Mouse (Mus musculus) MEL (cell line): ENCODE data around the gene Cyp2u1. TPM values are rescaled to one million over a fixed set of nuclear protein-coding genes. Genes with fewer than 3 reads are reported as not detected.
A peak's percentile ranks its signal among the peaks of the same experiment; 100 is the strongest.

ENCODE experiments used
- DNase-seq: peaks from one replicate; pipeline ENCODE4 v3.0.0; 2011; ENCODE audit warnings: low read depth, low spot score
- H3K27ac ChIP-seq: 2 replicates; pipeline ENCODE4 v1.5.1; 2012; ENCODE audit warnings: low read depth, mild to moderate bottlenecking, control low read depth, low read length, moderate library complexity; ENCODE audit not compliant: control insufficient read depth
- H3K27me3 ChIP-seq, 2 experiments: fragments of 150-350 bp in 1 of 2; sonication (generic) in 1 of 2; 2 replicates each; pipeline ENCODE4 v1.6.1; 2012; ENCODE audit warnings: low read length in 2 of 2, mild to moderate bottlenecking in 2 of 2, improper control_type of control experiment in 1 of 2, moderate library complexity in 1 of 2; ENCODE audit not compliant: insufficient read depth in 2 of 2, control insufficient read depth in 1 of 2
- H3K36me3 ChIP-seq, 2 experiments: 2 replicates each; pipeline ENCODE4 v1.6.1; 2012 to 2014; ENCODE audit warnings: low read length in 2 of 2, improper control_type of control experiment in 1 of 2, inconsistent platforms in 1 of 2, mild to moderate bottlenecking in 1 of 2; ENCODE audit not compliant: insufficient read depth in 2 of 2, control insufficient read depth in 1 of 2
- H3K4me1 ChIP-seq, 2 experiments: fragments of 150-350 bp in 1 of 2; sonication (generic) in 1 of 2; 2 replicates each; pipeline ENCODE4 v1.6.1; 2012; ENCODE audit warnings: low read length in 2 of 2, improper control_type of control experiment in 1 of 2, mild to moderate bottlenecking in 1 of 2; ENCODE audit not compliant: insufficient read depth in 2 of 2, control insufficient read depth in 1 of 2
- H3K4me3 ChIP-seq, 2 experiments: fragments of 150-350 bp in 1 of 2; sonication (generic) in 1 of 2; 2 replicates each; pipeline ENCODE4 v1.5.1; 2012; ENCODE audit warnings: low read depth in 2 of 2, low read length in 2 of 2, mild to moderate bottlenecking in 2 of 2, moderate library complexity in 2 of 2, control low read depth in 1 of 2, improper control_type of control experiment in 1 of 2; ENCODE audit not compliant: control insufficient read depth in 1 of 2, insufficient read depth in 1 of 2
- H3K79me2 ChIP-seq: 2 replicates; pipeline ENCODE4 v1.6.1; 2012; ENCODE audit warnings: mild to moderate bottlenecking, low read length, moderate library complexity; ENCODE audit not compliant: control insufficient read depth, poor library complexity, insufficient read depth
- H3K9ac ChIP-seq: 2 replicates; pipeline ENCODE4 v1.6.1; 2012; ENCODE audit warnings: low read depth, mild to moderate bottlenecking, control low read depth, low read length, moderate library complexity; ENCODE audit not compliant: control insufficient read depth, poor library complexity, severe bottlenecking
- H3K9me3 ChIP-seq: fragments of 150-350 bp; sonication (generic); replicated peaks from 2 replicates; pipeline ENCODE4 v1.6.1; 2012; ENCODE audit warnings: mild to moderate bottlenecking, low read length, improper control_type of control experiment, moderate library complexity; ENCODE audit not compliant: insufficient read depth
- CHD1 ChIP-seq: IDR thresholded peaks from 2 replicates; pipeline ENCODE4 v1.6.1; 2012; ENCODE audit warnings: low read depth, mild to moderate bottlenecking, inconsistent platforms, low read length, improper control_type of control experiment
- CHD2 ChIP-seq: IDR thresholded peaks from 2 replicates; pipeline ENCODE4 v1.6.1; 2011; ENCODE audit warnings: low read length, improper control_type of control experiment
- CTCF ChIP-seq, 3 experiments: IDR thresholded peaks in 2 of 3; conservative IDR thresholded peaks in 1 of 3; 2 replicates each; pipeline ENCODE4 v1.5.1; 2011 to 2012; ENCODE audit warnings: low read length in 3 of 3, low read depth in 2 of 3, mild to moderate bottlenecking in 2 of 3, improper control_type of control experiment in 1 of 3, inconsistent platforms in 1 of 3, mixed read lengths in 1 of 3, moderate library complexity in 1 of 3; ENCODE audit not compliant: control insufficient read depth in 1 of 3, insufficient read depth in 1 of 3, poor library complexity in 1 of 3, severe bottlenecking in 1 of 3
- ELF1 ChIP-seq: IDR thresholded peaks from 2 replicates; pipeline ENCODE4 v1.6.1; 2014; ENCODE audit warnings: low read depth, mild to moderate bottlenecking, inconsistent platforms, low read length, improper control_type of control experiment, moderate library complexity
- ETS1 ChIP-seq: IDR thresholded peaks from 2 replicates; pipeline ENCODE4 v1.6.1; 2012; ENCODE audit warnings: low read depth, mild to moderate bottlenecking, inconsistent platforms, low read length, improper control_type of control experiment, moderate library complexity
- GABPA ChIP-seq: IDR thresholded peaks from 2 replicates; pipeline ENCODE4 v1.6.1; 2012; ENCODE audit warnings: low read depth, mild to moderate bottlenecking, inconsistent platforms, low read length, improper control_type of control experiment, moderate library complexity
- JUND ChIP-seq: IDR thresholded peaks from 2 replicates; pipeline ENCODE4 v1.6.1; 2011; ENCODE audit warnings: low read depth, mild to moderate bottlenecking, improper control_type of control experiment, low read length
- MAZ ChIP-seq: IDR thresholded peaks from 2 replicates; pipeline ENCODE4 v1.6.1; 2012; ENCODE audit warnings: low read depth, mild to moderate bottlenecking, inconsistent platforms, low read length, improper control_type of control experiment
- MXI1 ChIP-seq: IDR thresholded peaks from 2 replicates; pipeline ENCODE4 v1.6.1; 2011; ENCODE audit warnings: mild to moderate bottlenecking, low read depth, low read length, improper control_type of control experiment
- NELFE ChIP-seq: IDR thresholded peaks from 2 replicates; pipeline ENCODE4 v1.6.1; 2011; ENCODE audit warnings: low read depth, low read length, improper control_type of control experiment
- NRF1 ChIP-seq: IDR thresholded peaks from 2 replicates; pipeline ENCODE4 v1.6.1; 2014; ENCODE audit warnings: low read depth, mild to moderate bottlenecking, inconsistent platforms, low read length, improper control_type of control experiment, moderate library complexity; ENCODE audit not compliant: poor library complexity, insufficient read depth, severe bottlenecking
- POLR2AphosphoS5 ChIP-seq: IDR thresholded peaks from 2 replicates; pipeline ENCODE4 v1.6.1; 2012; ENCODE audit warnings: low read depth, borderline replicate concordance, mild to moderate bottlenecking, inconsistent platforms, low read length, moderate library complexity, mixed read lengths
- RAD21 ChIP-seq: IDR thresholded peaks from 2 replicates; pipeline ENCODE4 v1.6.1; 2011; ENCODE audit warnings: mild to moderate bottlenecking, low read depth, low read length, improper control_type of control experiment
- RCOR1 ChIP-seq: IDR thresholded peaks from 2 replicates; pipeline ENCODE4 v1.6.1; 2012; ENCODE audit warnings: low read depth, mild to moderate bottlenecking, inconsistent platforms, low read length, improper control_type of control experiment
- SMC3 ChIP-seq: IDR thresholded peaks from 2 replicates; pipeline ENCODE4 v1.6.1; 2011; ENCODE audit warnings: low read depth, low read length, improper control_type of control experiment
- TBP ChIP-seq: IDR thresholded peaks from 2 replicates; pipeline ENCODE4 v1.8.0; 2011; ENCODE audit warnings: low read depth, low read length, improper control_type of control experiment
- UBTF ChIP-seq: IDR thresholded peaks from 2 replicates; pipeline ENCODE4 v1.6.1; 2012; ENCODE audit warnings: low read depth, mild to moderate bottlenecking, inconsistent platforms, low read length, improper control_type of control experiment, moderate library complexity, borderline replicate concordance; ENCODE audit not compliant: insufficient read depth
- USF2 ChIP-seq, 2 experiments: IDR thresholded peaks; 2 replicates each; pipeline ENCODE4 v1.6.1; 2011 to 2012; ENCODE audit warnings: improper control_type of control experiment in 2 of 2, low read length in 2 of 2, borderline replicate concordance in 1 of 2, inconsistent platforms in 1 of 2, low read depth in 1 of 2, mild to moderate bottlenecking in 1 of 2; ENCODE audit not compliant: insufficient read depth in 1 of 2
- ZC3H11A ChIP-seq: IDR thresholded peaks from 2 replicates; pipeline ENCODE4 v1.6.1; 2012; ENCODE audit warnings: low read depth, mild to moderate bottlenecking, inconsistent platforms, low read length, improper control_type of control experiment
- ZKSCAN1 ChIP-seq: IDR thresholded peaks from 2 replicates; pipeline ENCODE4 v1.6.1; 2012; ENCODE audit warnings: low read depth, mild to moderate bottlenecking, inconsistent platforms, low read length, improper control_type of control experiment, moderate library complexity
- ZNF384 ChIP-seq: IDR thresholded peaks from 2 replicates; pipeline ENCODE4 v1.6.1; 2012; ENCODE audit warnings: low read depth, mild to moderate bottlenecking, inconsistent platforms, low read length, improper control_type of control experiment
- polyA plus RNA-seq, 2 experiments: library from polyadenylated mRNA; stranded (reverse) in 1 of 2; unstranded in 1 of 2; fragments of >175 nt in 1 of 2; fragments of >200 nt in 1 of 2; gene quantifications; 2 replicates each; pipeline versions ENCODE4 v1.2.1 to v1.2.4; 2012; ENCODE audit warnings: low replicate concordance in 2 of 2, low read depth in 1 of 2; ENCODE audit not compliant: insufficient read length in 2 of 2, insufficient read depth in 1 of 2, missing spikeins in 1 of 2
- total RNA-seq: library from RNA; depleted of rRNA; stranded (reverse); fragments of 300-350 nt; gene quantifications from 2 replicates; pipeline ENCODE4 v1.2.3, GENCODE M21; 2012

Gene Cyp2u1
- total and polyA plus RNA-seq, 3 experiments: 3.6 to 4.5 TPM; not detected in 1

GRCm38 (mm10) chr3:131347831-131348578 lies 45.0 kb upstream of the Cyp2u1 start:
- Histone ChIP-seq H3K79me2 (no peaks in the 10 kb centered on the region), H3K4me1 (no peaks in the 10 kb centered on the region), H3K36me3 (no peaks in the 10 kb centered on the region), H3K27ac (no peak overlapping the region), H3K27me3 (peaks cover 0 to 2% of the 10 kb centered on the region in 2 experiments; a peak in 1 of 4 replicates), H3K9me3 (no peaks in the 10 kb centered on the region), H3K4me3 (no peak overlapping the region), H3K9ac (no peak overlapping the region)
- peak; percentile 48 for DNase-seq
- TF ChIP-seq CHD1 (no peak), ZNF384 (peak; percentile 85), CTCF (IDR thresholded peaks at IDR 0.05 in 2 of 3, conservative IDR thresholded peaks at IDR 0.05 in 1 of 3; ENCODE audit: control insufficient read depth in 1 of 3, insufficient read depth in 1 of 3, low read depth in 2 of 3, low read length in 3 of 3, poor library complexity in 1 of 3, severe bottlenecking in 1 of 3) (peak; percentile 62 to 68 (median 67)), RAD21 (peak; percentile 56), SMC3 (peak; percentile 54), RCOR1 (no peak)

DNA sequence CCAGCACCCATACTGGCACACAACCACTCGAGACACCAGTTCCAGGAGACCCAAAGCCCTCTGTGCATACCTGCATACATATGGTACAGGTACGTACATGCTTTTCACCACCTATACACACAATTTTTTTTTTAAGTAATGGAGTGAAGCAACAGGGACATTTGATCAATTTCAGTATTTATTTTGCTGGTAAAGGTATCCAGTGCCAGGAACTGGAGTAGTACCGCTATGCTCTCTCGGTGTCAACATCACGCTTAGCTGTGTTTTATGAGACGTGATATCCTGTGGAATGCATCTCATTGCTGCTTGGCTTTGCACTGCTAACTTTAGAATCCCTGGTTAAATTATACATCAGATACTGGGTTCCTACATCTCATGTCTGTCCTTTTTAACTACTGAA lies 42.9 kb upstream of the Cyp2u1 start:
- DNase-seq: no peak
- H3K9ac ChIP-seq: no peak overlapping the region
- H3K27ac ChIP-seq: no peak overlapping the region
- no peak overlapping the region for H3K4me3 ChIP-seq
- H3K79me2 ChIP-seq: no peaks in the 10 kb centered on the region
- no peaks in the 10 kb centered on the region for H3K9me3 ChIP-seq
- no peaks in the 10 kb centered on the region for H3K36me3 ChIP-seq
- H3K4me1 ChIP-seq: no peaks in the 10 kb centered on the region
- H3K27me3 ChIP-seq: peaks cover 0 to 2% of the 10 kb centered on the region in 2 experiments; a peak in 1 of 4 replicates
- TF ChIP-seq UBTF: no peak
- TF ChIP-seq MAZ: no peak
- no peak for TF ChIP-seq ZC3H11A
- TF ChIP-seq POLR2AphosphoS5: no peak
- TF ChIP-seq MXI1: no peak
- TF ChIP-seq SMC3: no peak
- no peak for TF ChIP-seq JUND
- TF ChIP-seq TBP: no peak
- TF ChIP-seq NRF1: no peak
- no peak for TF ChIP-seq CTCF (IDR thresholded peaks at IDR 0.05 in 2 of 3, conservative IDR thresholded peaks at IDR 0.05 in 1 of 3; ENCODE audit: control insufficient read depth in 1 of 3, insufficient read depth in 1 of 3, low read depth in 2 of 3, low read length in 3 of 3, poor library complexity in 1 of 3, severe bottlenecking in 1 of 3)
- TF ChIP-seq ELF1: no peak
- TF ChIP-seq ETS1: no peak
- no peak for TF ChIP-seq USF2 (IDR thresholded peaks at IDR 0.05; ENCODE audit: borderline replicate concordance in 1 of 2, insufficient read depth in 1 of 2, low read depth in 1 of 2, low read length in 2 of 2)
- no peak for TF ChIP-seq GABPA
- no peak for TF ChIP-seq ZKSCAN1
- TF ChIP-seq RAD21: no peak
- TF ChIP-seq CHD1: no peak
- TF ChIP-seq CHD2: no peak
- TF ChIP-seq NELFE: no peak
- TF ChIP-seq, all 39 proteins: peak for 0
